Mouse (Mus musculus): ENCODE results near the gene Cpm.

GRCm38 (mm10) chr10:117645487-117645964 is 16.2 kb downstream of the Cpm start:
- no peak for TF ChIP-seq POLR2AphosphoS2 (IDR thresholded peaks at IDR 0.05; ENCODE audit: insufficient read length, low read depth)
- no peak for TF ChIP-seq POLR2A (IDR thresholded peaks at IDR 0.05; ENCODE audit: insufficient read length, low read depth)
- TF ChIP-seq USF1 (IDR thresholded peaks at IDR 0.05; ENCODE audit: low read depth), result no peak
- no peak for TF ChIP-seq TCF3 (IDR thresholded peaks at IDR 0.05; ENCODE audit: insufficient read length, low read depth)
- TF ChIP-seq E2F4 (IDR thresholded peaks at IDR 0.05; ENCODE audit: insufficient read depth), result no peak
- TF ChIP-seq MYOD1 (IDR thresholded peaks at IDR 0.05; ENCODE audit: control insufficient read depth in 1 of 3, insufficient read length in 2 of 3, low read depth in 2 of 3), result no peak
- TF ChIP-seq MAX (IDR thresholded peaks at IDR 0.05; ENCODE audit: low read depth), result no peak
- no peak for TF ChIP-seq MYOG (IDR thresholded peaks at IDR 0.05; ENCODE audit: control insufficient read depth in 1 of 3, insufficient read depth in 1 of 3, insufficient read length in 2 of 3, low read depth in 2 of 3)
- TF ChIP-seq TCF12 (IDR thresholded peaks at IDR 0.05; ENCODE audit: insufficient read depth, poor library complexity, severe bottlenecking), result no peak
- TF ChIP-seq CEBPB (IDR thresholded peaks at IDR 0.05; ENCODE audit: insufficient read depth, poor library complexity, severe bottlenecking), result no peak
- TF ChIP-seq REST (IDR thresholded peaks at IDR 0.05; ENCODE audit: insufficient read depth, insufficient read length), result no peak
